Comparison of ENCODE assay signal across 10 mouse cellular contexts in genomic region chr13:97406678-97407077, GRCm38 (mm10).
DNase-seq lines count a peak whose midpoint lies in the region; TF ChIP-seq lines count a peak whose summit lies in the region.
"Had no signal": no experiment of that assay in that cellular context is flagged by ENCODE, and none has a peak within 500 bp of the region (broad histone marks: within the 10 kb centered on the region; RNA-seq: fewer than 3 reads in every experiment).

No protein-coding gene starts in this region.

- TF ChIP-seq POLR2A in myocyte (IDR thresholded peaks at IDR 0.05; ENCODE audit: insufficient read length, low read depth) = no peak

- no peaks in the 10 kb centered on the region for H3K27me3 ChIP-seq in heart, embryonic 10.5 days (ENCODE audit: insufficient read depth, poor library complexity, severe bottlenecking)
- H3K27me3 ChIP-seq in myocyte (ENCODE audit: control insufficient read depth, insufficient read depth, insufficient read length) = no peaks in the 10 kb centered on the region
- H3K27me3 ChIP-seq: CH12.LX had no signal

- intact Hi-C loops in heart, postnatal 14 days (cut with DNase I) = no loop called here

- H3K27ac ChIP-seq in heart, embryonic 10.5 days = no peak overlapping the region

- peak; percentile 24 for DNase-seq in heart, embryonic 10.5 days (ENCODE audit: low spot score)
- DNase-seq in heart, postnatal 14 days = no peak
- peak; percentile 78 for DNase-seq in CD4-positive helper T cell, adult 2 months (ENCODE audit: low read depth, low spot score)
- DNase-seq in induced T-regulatory cell, adult 2 months (ENCODE audit: low read depth) = peak; percentile 17
- DNase-seq in kidney, adult 18-20 months = no peak
- no peak for DNase-seq in adrenal gland, adult 18-20 months (ENCODE audit: low spot score in 2 of 2)
- DNase-seq in left cerebral cortex, adult 8-10 months (ENCODE audit: low spot score in 2 of 2) = no peak
- DNase-seq: kidney, adult 8-10 months had no signal

- WGBS in heart, embryonic 10.5 days = 42% methylated on average over 7 of the region's 7 CpGs

- peaks cover 30% of the 10 kb centered on the region for H3K4me1 ChIP-seq in heart, embryonic 10.5 days

- H3K4me3 ChIP-seq in heart, embryonic 10.5 days = no peak overlapping the region
- H3K4me3 ChIP-seq in myocyte = no peak overlapping the region

- no peak overlapping the region for H3ac ChIP-seq in myocyte (ENCODE audit: control insufficient read depth, insufficient read length)

- no peaks in the 10 kb centered on the region for H3K36me3 ChIP-seq in heart, embryonic 10.5 days
- H3K36me3 ChIP-seq in myocyte (ENCODE audit: control insufficient read depth, insufficient read depth) = no peaks in the 10 kb centered on the region

- no peaks in the 10 kb centered on the region for H3K79me2 ChIP-seq in myocyte (ENCODE audit: control insufficient read depth, insufficient read depth)

- H3K9me3 ChIP-seq in heart, embryonic 10.5 days = no peaks in the 10 kb centered on the region

- peak overlapping the region; percentile 44 for H3K4me2 ChIP-seq in myocyte (ENCODE audit: low read depth)

TF ChIP-seq in myocyte, 11 proteins besides CTCF, POLR2A, EP300 and RAD21:
- no peak for TF ChIP-seq POLR2AphosphoS2 (IDR thresholded peaks at IDR 0.05; ENCODE audit: insufficient read length, low read depth)
- TF ChIP-seq MYOD1 (IDR thresholded peaks at IDR 0.05; ENCODE audit: control insufficient read depth in 1 of 3, insufficient read length in 2 of 3, low read depth in 2 of 3) = peak in 2 of 3 experiments; percentile 77 to 80
- TF ChIP-seq E2F4 (IDR thresholded peaks at IDR 0.05; ENCODE audit: insufficient read depth) = no peak
- no peak for TF ChIP-seq USF1 (IDR thresholded peaks at IDR 0.05; ENCODE audit: low read depth)
- TF ChIP-seq MYOG (IDR thresholded peaks at IDR 0.05; ENCODE audit: control insufficient read depth in 1 of 3, insufficient read depth in 1 of 3, insufficient read length in 2 of 3, low read depth in 2 of 3) = peak; percentile 59 to 84 (median 81)
- TF ChIP-seq TCF12 (IDR thresholded peaks at IDR 0.05; ENCODE audit: insufficient read depth, poor library complexity, severe bottlenecking) = peak; percentile 31
- no peak for TF ChIP-seq TCF3 (IDR thresholded peaks at IDR 0.05; ENCODE audit: insufficient read length, low read depth)

Comparison
In these comparisons a context has a peak if more than half of its experiments do, and no peak if none do; other contexts are left out.
1. DNase-seq: peak in heart, embryonic 10.5 days (single experiment), CD4-positive helper T cell, adult 2 months (single experiment) and induced T-regulatory cell, adult 2 months (single experiment); none in heart, postnatal 14 days (0 of 2), kidney, adult 18-20 months (single experiment), adrenal gland, adult 18-20 months (0 of 2) and left cerebral cortex, adult 8-10 months (0 of 2).